Mouse (Mus musculus) embryonic facial prominence, embryonic 15.5 days (tissue): ENCODE data around the gene Cpa3. TPM values are rescaled to one million over a fixed set of nuclear protein-coding genes. Genes with fewer than 3 reads are reported as not detected.

Source experiments
- ATAC-seq: fragments of 200-750 bp; cut with Nextera tagmentation; 2 replicates; pipeline ENCODE4 v1.8.0; 2017; ENCODE audit warnings: low read depth, moderate TSS enrichment; ENCODE audit not compliant: insufficient number of reproducible peaks, low FRiP score, low TSS enrichment
- H3K27ac ChIP-seq: fragments of 300-500 bp; sonication (generic); replicated peaks from 2 replicates; pipeline ENCODE4 v1.5.1; 2015; ENCODE audit warnings: mild to moderate bottlenecking, inconsistent platforms
- H3K27me3 ChIP-seq: fragments of 300-500 bp; sonication (generic); 2 replicates; pipeline ENCODE4 v1.6.1; 2015; ENCODE audit warnings: inconsistent platforms
- H3K36me3 ChIP-seq: fragments of 300-500 bp; sonication (generic); 2 replicates; pipeline ENCODE4 v1.6.1; 2015; ENCODE audit warnings: mild to moderate bottlenecking, inconsistent platforms
- H3K4me1 ChIP-seq: fragments of 300-500 bp; sonication (generic); 2 replicates; pipeline ENCODE4 v1.6.1; 2015; ENCODE audit warnings: inconsistent platforms
- H3K4me2 ChIP-seq: fragments of 300-500 bp; sonication (generic); replicated peaks from 2 replicates; pipeline ENCODE4 v1.6.1; 2015; ENCODE audit warnings: mild to moderate bottlenecking, inconsistent platforms
- H3K4me3 ChIP-seq: fragments of 300-500 bp; sonication (generic); replicated peaks from 2 replicates; pipeline ENCODE4 v1.5.1; 2015; ENCODE audit warnings: mild to moderate bottlenecking, inconsistent platforms
- H3K9ac ChIP-seq: fragments of 300-500 bp; sonication (generic); 2 replicates; pipeline ENCODE4 v1.6.1; 2015; ENCODE audit warnings: inconsistent platforms
- H3K9me3 ChIP-seq: fragments of 300-500 bp; sonication (generic); replicated peaks from 2 replicates; pipeline ENCODE4 v1.6.1; 2016; ENCODE audit warnings: inconsistent platforms
- WGBS: fragments of 180-500 bp; shearing (Covaris S2); methylation state at CpG from one replicate; pipeline ENCODE4 v1.1.7; 2015; 5-methylcytosine and 5-hydroxymethylcytosine counted together
- polyA plus RNA-seq: library from polyadenylated mRNA; unstranded; fragments of >200 nt; fragmentation: Nextera tagmentation; extraction: Ambion mirVana; gene quantifications from 2 replicates; pipeline ENCODE4 v1.2.1, GENCODE M21; 2015

Gene Cpa3
- polyA plus RNA-seq = 212 and 243 TPM in 2 replicates

DNA sequence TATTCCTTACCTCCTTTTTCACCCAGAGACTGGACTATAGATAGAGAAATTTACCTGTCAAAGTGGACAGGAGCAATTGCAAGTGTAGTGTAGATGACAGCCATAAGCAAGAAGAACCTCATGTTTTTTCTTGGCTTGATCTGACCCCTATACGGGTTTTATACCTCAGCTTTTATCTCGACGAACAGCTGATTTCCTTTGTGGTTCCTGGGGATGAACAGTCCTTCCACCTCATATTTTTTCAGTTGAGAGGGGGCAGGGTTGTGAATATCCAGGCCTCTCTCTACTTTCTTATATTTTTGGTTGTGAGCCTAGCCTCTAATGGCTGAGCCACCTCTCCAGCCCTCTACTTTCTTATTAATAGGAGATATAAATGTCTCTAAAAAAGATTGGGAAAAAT, at the start of gene Cpa3:
Gene Cpa3 (minus strand): TSS at position 132 of the 400 bp plus-strand sequence.
- 76% methylated on average over 3 of the region's 3 CpGs for whole genome bisulfite sequencing
- no peak for ATAC-seq
- no peak within 1 kb of the TSS for H3K4me2 ChIP-seq
- H3K27me3 ChIP-seq = no peaks in the 10 kb centered on the region
- H3K4me3 ChIP-seq = no peak within 1 kb of the TSS
- no peaks in the 10 kb centered on the region for H3K4me1 ChIP-seq
- no peak within 1 kb of the TSS for H3K27ac ChIP-seq
- no peaks in the 10 kb centered on the region for H3K9me3 ChIP-seq
- no peaks in the 10 kb centered on the region for H3K36me3 ChIP-seq
- H3K9ac ChIP-seq = no peak within 1 kb of the TSS

DNA sequence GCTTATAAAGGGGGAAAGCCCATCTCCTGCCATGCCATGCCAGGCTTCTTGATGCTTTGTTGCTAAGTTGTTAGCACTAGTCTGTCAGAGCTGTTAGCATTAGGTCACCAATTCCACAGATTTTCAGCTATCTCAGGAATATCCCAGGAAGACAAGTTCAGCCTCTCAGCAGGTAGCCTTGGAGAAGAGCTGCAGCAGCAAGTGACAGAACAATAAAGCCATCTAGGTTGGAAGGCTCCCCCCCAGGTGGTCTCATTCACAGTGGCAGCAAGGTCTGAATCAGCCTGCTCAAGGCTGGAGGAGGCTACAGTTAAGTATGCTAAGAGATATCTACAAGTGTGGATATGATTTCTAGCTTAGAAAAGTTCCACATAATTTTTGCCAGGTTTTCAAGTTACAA, 49.4 kb upstream of the Cpa3 start:
- H3K4me2 ChIP-seq = no peak overlapping the region

DNA sequence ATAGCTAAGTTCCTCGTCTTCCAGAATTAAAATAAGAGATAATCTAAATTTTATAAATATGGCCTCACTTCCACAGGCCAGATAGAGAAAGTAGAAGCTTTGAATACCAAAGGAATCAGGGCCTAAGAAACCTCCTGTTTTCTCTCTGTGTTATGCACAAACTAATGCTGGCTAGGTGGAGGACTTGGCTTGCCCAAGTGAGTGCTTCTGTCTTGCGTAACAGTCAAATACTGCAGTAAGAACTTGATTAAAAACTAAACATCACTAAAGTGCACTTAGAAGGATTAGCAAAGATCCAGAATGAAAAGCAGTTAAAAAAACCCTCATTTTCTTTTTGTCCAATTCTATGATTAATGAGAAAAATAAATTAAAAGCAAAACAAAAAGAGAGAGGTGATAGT, 46.8 kb upstream of the Cpa3 start:
- H3K27ac ChIP-seq = no peak overlapping the region

More for the DNA sequence above, 49.4 kb upstream of the Cpa3 start:
- H3K4me3 ChIP-seq = no peak overlapping the region
- H3K36me3 ChIP-seq = no peaks in the 10 kb centered on the region
- H3K9ac ChIP-seq = no peak overlapping the region
- no peaks in the 10 kb centered on the region for H3K27me3 ChIP-seq
- no peaks in the 10 kb centered on the region for H3K9me3 ChIP-seq
- no peak overlapping the region for H3K27ac ChIP-seq
- H3K4me1 ChIP-seq = no peaks in the 10 kb centered on the region
- ATAC-seq = no peak

DNA sequence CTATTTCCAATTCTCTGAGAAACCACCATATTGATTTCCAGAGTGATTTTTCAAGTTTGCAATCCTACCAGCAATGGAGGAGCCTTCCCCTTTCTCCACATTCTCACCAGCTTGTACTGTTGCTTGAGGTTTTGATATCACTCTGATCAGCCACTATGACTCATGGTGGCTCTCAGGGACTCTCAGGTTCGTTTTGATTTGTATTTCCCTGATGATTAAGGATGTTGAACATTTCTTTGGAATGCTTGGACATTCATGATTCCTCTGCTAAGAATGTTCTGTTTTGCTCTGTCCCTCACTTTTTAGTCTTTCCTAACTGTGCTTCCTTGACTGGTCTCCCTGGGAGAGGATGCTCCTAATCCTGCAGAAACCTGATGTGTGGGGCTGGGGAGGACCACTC, 39.8 kb upstream of the Cpa3 start:
- ATAC-seq = no peak
- Histone ChIP-seq H3K4me1 (no peaks in the 10 kb centered on the region), H3K27ac (no peak overlapping the region), H3K4me3 (no peak overlapping the region), H3K27me3 (no peaks in the 10 kb centered on the region), H3K4me2 (no peak overlapping the region), H3K36me3 (no peaks in the 10 kb centered on the region), H3K9ac (no peak overlapping the region), H3K9me3 (no peaks in the 10 kb centered on the region)
- 48% methylated on average over 1 of the region's 1 CpGs for WGBS

More for the DNA sequence above, 46.8 kb upstream of the Cpa3 start:
- no peaks in the 10 kb centered on the region for H3K27me3 ChIP-seq
- H3K4me3 ChIP-seq = no peak overlapping the region
- no peak overlapping the region for H3K4me2 ChIP-seq
- ATAC-seq = no peak
- H3K36me3 ChIP-seq = no peaks in the 10 kb centered on the region
- no peak overlapping the region for H3K9ac ChIP-seq
- no peaks in the 10 kb centered on the region for H3K4me1 ChIP-seq
- WGBS = 89% methylated on average over 2 of the region's 2 CpGs
- no peaks in the 10 kb centered on the region for H3K9me3 ChIP-seq

DNA sequence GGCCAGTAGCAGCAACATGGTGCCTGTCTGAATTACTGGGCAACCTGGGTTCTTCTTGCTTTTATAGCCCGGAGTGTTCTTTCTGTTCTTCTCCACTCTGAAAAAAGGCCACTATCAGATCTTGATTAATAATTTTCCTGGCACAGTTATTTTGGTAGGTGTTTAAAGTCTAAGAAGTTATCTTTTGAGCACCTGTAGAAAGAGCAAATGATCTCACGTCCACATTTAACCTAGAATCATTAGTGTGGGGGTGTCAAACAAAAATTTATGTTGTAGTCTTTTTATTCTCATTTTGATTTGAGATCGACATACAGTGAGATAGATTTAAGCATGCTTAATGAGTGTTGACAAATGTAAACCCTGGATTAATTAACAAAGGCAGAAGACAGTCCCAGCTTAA, 33.7 kb upstream of the Cpa3 start, which contains the start of gene Cpb1:
Gene Cpb1 (minus strand): TSS at position 101 of the 400 bp plus-strand sequence.
- no peak within 1 kb of the TSS for H3K4me2 ChIP-seq
- no peak within 1 kb of the TSS for H3K27ac ChIP-seq
- no peaks in the 10 kb centered on the region for H3K4me1 ChIP-seq
- no peak within 1 kb of the TSS for H3K9ac ChIP-seq
- no peak for ATAC-seq
- no peaks in the 10 kb centered on the region for H3K9me3 ChIP-seq
- H3K36me3 ChIP-seq = no peaks in the 10 kb centered on the region
- no peaks in the 10 kb centered on the region for H3K27me3 ChIP-seq
- H3K4me3 ChIP-seq = no peak within 1 kb of the TSS
- WGBS = 84% methylated on average over 3 of the region's 3 CpGs

DNA sequence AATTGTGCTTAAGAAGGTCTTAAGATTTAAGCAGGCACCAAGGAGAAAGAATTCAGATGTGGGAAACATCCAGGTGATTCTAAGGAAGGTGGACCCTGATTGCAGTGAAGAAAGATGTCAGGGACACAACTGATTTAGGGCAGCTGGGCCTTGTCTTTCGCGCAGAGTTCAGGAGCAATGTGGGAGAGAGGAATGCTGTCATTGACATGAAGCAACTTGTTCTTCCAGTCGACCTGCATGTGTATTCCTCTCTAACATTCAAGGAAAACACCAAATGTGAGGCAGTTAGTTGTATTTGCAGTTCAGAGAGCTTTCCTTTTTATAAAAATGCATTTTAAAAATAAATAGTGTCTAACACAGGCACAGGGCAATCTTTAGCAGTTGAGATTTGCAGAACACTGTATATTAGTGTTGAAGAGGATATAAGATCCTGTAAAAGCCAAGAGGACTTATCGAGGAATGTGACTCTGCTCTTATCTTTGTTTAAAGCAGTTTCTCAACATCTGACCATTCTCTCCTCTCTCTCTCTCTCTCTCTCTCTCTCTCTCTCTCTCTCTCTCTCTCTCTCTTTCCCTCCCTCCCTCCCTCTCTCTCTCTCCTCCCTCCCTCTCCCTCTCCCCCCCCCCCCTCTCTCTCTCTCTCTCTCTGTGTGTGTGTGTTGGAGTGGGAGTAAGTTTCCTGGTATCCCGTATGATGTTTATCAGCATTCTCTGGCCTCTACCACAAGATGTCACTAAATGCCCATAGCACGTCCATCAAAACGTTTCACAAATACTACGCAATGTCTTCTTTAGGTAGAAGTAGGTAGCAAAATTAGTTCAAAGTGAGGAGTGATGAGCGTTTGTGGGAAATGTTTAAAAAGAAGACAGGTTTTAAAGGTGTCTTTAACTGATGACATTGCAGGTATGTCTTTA, 12.8 kb upstream of the Cpa3 start:
- no peaks in the 10 kb centered on the region for H3K9me3 ChIP-seq
- 29% methylated on average over 9 of the region's 9 CpGs for WGBS
- no peaks in the 10 kb centered on the region for H3K27me3 ChIP-seq
- no peaks in the 10 kb centered on the region for H3K36me3 ChIP-seq
- no peak overlapping the region for H3K27ac ChIP-seq
- no peak overlapping the region for H3K4me2 ChIP-seq
- H3K4me3 ChIP-seq = no peak overlapping the region
- no peak overlapping the region for H3K9ac ChIP-seq
- no peaks in the 10 kb centered on the region for H3K4me1 ChIP-seq
- no peak for ATAC-seq

DNA sequence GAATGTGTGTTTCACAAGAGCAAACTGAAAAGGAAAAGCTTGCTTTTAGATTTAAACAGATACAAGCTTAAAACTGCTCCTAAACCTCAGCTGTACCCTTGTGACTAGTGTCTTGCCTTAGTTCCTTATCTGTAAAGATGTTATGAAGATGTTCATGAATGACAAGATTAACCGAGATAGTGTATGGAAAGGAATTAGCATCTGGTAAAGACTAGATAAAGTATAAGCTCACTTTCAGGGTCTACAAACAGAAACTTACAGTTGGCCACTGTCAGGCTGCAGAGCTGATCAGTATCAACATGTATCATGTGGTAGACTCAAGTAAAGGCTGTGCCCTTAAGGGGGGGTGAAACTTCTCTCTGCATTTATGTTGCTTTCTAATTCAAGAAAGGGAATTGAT, 1.9 kb upstream of the Cpa3 start:
- H3K4me3 ChIP-seq = no peak overlapping the region
- no peak overlapping the region for H3K4me2 ChIP-seq
- no peaks in the 10 kb centered on the region for H3K9me3 ChIP-seq
- no peak overlapping the region for H3K9ac ChIP-seq
- ATAC-seq = no peak
- 93% methylated on average over 1 of the region's 1 CpGs for WGBS
- H3K27ac ChIP-seq = no peak overlapping the region
- no peaks in the 10 kb centered on the region for H3K27me3 ChIP-seq
- H3K36me3 ChIP-seq = no peaks in the 10 kb centered on the region
- no peaks in the 10 kb centered on the region for H3K4me1 ChIP-seq

DNA sequence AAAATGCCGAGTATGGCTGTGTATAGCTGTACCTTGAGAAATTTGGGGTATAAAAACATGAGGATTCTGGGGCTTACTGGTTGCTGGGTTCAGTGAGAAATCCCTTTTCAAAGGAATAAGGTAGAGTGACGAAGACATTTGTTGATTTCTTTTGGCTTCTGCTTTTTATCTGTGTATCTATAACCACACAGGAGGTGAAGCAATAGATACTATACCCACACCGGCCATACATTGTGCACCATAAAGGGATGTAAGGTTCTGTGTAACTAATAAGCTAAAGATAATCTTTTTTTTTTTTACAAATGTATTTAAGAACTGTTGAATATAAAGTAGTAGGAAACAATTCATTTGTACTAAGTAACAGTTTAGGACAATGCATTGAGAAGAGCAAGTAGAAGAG, 2.2 kb downstream of the Cpa3 start:
- Histone ChIP-seq H3K9me3 (no peaks in the 10 kb centered on the region), H3K4me1 (no peaks in the 10 kb centered on the region), H3K27me3 (no peaks in the 10 kb centered on the region), H3K4me2 (no peak overlapping the region), H3K9ac (no peak overlapping the region), H3K36me3 (no peaks in the 10 kb centered on the region), H3K4me3 (no peak overlapping the region), H3K27ac (no peak overlapping the region)
- whole genome bisulfite sequencing = 72% methylated on average over 3 of the region's 3 CpGs
- no peak for ATAC-seq

DNA sequence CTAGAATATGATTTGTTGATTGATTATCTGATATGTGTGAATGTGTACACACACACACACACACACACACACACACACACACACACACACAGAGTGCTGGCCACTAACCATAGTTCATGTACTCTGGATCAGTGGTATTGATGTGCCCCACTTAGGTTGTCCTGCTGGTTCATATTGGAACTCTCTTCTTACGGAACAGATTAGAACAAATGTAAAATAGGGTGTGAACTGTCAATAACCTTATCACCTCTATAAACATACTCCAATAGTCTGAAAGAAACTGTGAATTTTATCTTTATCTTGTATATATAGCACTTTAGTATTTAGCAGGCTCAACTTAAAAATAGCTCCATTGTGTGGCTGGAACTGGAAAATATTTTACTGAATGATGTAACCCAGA, 5.0 kb downstream of the Cpa3 start:
- H3K9ac ChIP-seq = no peak overlapping the region
- no peak overlapping the region for H3K4me2 ChIP-seq
- no peak overlapping the region for H3K27ac ChIP-seq
- H3K9me3 ChIP-seq = no peaks in the 10 kb centered on the region
- H3K4me1 ChIP-seq = no peaks in the 10 kb centered on the region
- no peaks in the 10 kb centered on the region for H3K36me3 ChIP-seq
- ATAC-seq = no peak
- no peak overlapping the region for H3K4me3 ChIP-seq
- no peaks in the 10 kb centered on the region for H3K27me3 ChIP-seq
- 83% methylated on average over 1 of the region's 1 CpGs for WGBS

DNA sequence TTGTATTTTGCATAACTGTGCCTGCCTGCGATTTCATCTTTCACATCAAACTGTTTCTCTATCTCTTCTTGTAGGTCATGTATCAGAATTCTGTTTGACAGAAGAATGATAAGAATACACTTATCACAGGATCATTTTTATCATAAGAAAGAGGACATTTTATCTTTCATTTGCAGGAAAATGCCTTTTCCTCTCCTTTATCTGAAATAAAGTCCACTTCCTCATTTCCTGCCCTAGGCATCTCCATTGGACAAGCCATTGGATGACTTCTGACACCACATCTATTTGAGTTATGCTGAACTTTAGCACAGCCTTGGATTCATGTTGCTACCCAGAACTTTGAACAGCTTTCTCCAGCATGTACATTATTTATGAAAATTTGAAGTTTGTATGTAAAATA, 13.0 kb downstream of the Cpa3 start:
- no peak for ATAC-seq
- Histone ChIP-seq H3K27me3 (no peaks in the 10 kb centered on the region), H3K9me3 (no peaks in the 10 kb centered on the region), H3K9ac (no peak overlapping the region), H3K4me3 (no peak overlapping the region), H3K27ac (no peak overlapping the region), H3K36me3 (no peaks in the 10 kb centered on the region), H3K4me1 (no peaks in the 10 kb centered on the region), H3K4me2 (no peak overlapping the region)
- WGBS = 79% methylated on average over 1 of the region's 1 CpGs

DNA sequence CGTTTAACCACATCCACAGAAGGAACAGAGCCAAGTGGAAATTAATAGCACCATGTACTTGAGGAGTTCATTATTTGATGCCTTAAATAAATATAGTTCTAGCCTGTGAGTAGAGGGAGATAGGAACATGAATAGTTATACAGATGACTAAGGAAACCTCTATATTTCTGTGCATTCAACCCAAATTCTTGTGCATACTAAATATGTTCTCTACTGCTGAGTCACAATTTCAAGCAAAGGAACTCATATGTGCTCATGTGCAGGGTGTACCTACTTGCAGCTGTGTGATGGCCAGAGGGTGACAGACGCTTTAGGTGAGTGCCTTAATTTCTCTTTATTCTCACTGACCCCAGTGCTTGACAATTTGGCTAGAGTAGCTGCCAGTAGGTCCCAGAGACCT, 16.6 kb downstream of the Cpa3 start:
- Histone ChIP-seq H3K4me2 (no peak overlapping the region), H3K27me3 (no peaks in the 10 kb centered on the region)
- ATAC-seq = no peak

More for the DNA sequence above, 16.6 kb downstream of the Cpa3 start:
- Histone ChIP-seq H3K9me3 (no peaks in the 10 kb centered on the region), H3K36me3 (no peaks in the 10 kb centered on the region), H3K27ac (no peak overlapping the region), H3K9ac (no peak overlapping the region), H3K4me1 (no peaks in the 10 kb centered on the region), H3K4me3 (no peak overlapping the region)
- 64% methylated on average over 2 of the region's 2 CpGs for WGBS
